Mouse (Mus musculus): ENCODE measurements around the gene Kyat3. TPM values are rescaled to one million over a fixed set of nuclear protein-coding genes. Genes with fewer than 3 reads are reported as not detected.

Kyat3 gene
- 10.8 and 14.1 TPM in 2 replicates for polyA plus RNA-seq (2015; fragmentation: Nextera tagmentation; extraction: Ambion mirVana)

DNA sequence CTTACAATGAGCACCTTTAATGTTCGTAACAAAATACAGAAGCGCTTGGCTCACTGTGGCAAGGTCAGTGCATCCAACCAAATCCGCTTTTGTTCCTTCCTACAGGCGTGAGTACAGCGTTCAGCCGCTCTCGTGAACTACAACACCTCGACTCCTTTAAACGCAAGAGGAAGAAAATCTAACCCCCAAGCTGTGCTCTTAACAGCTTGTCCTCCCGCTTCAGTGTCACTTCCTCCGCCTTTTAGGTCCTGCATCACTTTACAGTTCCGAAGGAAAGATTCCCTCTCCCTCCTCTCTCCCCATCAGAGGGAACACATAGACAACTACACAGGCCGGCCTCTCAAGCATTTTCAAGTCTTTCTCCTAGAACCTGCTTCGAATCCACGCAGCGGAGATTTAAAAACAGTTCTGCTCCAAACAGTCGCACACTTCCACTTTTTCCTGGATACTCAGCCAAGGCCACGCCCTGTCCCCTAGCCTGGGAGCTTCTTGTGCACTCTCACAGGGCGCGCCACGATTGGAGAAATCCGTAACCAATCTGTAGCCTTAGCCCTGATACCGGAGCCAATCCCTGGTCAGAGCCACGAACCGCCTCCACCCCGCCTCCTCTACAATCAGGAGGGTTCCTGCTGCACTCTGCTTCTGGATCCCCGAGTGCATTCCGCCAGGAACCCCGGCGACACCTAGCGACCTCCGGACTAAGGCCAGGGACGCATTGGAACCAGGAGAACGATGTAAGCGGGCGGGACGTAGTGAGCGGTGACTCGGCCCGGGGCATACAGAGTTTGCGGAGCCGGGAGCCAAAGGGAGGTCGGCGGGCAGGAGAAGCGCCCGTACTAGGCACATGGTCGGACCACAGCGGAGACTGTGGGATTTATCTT is at the start of gene Kyat3:
Kyat3 (plus strand) TSS at position 610 of the 881 bp plus-strand sequence.

DNA sequence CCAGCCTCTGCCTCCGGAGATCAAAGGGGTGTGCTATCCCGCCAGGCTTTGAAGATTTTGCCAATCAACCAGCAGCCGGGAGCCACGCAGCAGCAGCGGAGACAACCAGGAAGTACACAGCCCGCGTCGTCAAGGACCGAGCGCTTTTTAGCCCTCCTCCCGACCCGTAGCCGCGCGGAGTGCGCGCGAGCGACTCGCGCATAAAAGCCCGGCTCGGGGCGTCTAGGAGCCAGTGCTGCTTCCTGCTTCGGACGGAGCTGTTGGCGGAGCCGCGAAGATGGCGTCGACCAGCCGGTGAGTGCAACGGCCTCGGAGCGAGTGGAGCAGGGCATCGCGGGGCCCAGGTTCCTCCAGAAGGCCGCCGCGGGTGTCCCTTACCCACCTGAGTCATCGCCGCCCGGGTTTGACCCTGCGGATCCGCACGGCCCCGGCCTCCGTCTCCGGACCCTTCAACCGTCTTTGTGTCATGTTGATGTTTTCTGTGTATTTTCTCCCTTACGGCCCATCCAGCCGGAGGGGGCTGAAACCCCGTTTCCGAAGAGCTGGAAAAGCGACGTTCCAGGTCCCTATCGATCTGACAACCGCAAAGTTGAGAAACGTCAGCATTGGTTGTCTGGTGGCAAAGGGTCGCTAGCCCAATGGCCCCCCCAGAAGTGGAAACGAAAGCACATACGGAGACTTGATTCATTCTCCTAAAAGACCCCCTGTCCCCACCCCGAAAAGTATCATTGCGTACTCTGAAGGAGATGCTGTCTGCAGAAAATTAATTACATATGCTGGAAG is 64.3 kb downstream of the Kyat3 start, which contains the start of gene Gtf2b:
Gtf2b (plus strand) TSS at position 51 of the 783 bp plus-strand sequence.

Other genes with a start within 250 kb of the Kyat3 start
- 0.41 and 0.86 TPM in 2 replicates for gene Gbp5, start 207.1 kb upstream of the Kyat3 start, polyA plus RNA-seq (2015; fragmentation: Nextera tagmentation; extraction: Ambion mirVana)
- 9.5 and 15.4 TPM in 2 replicates for gene Gbp7, start 170.7 kb upstream of the Kyat3 start, polyA plus RNA-seq (2015; fragmentation: Nextera tagmentation; extraction: Ambion mirVana)
- gene Gbp3, start 141.0 kb upstream of the Kyat3 start, polyA plus RNA-seq (2015; fragmentation: Nextera tagmentation; extraction: Ambion mirVana): 9.7 and 11.6 TPM in 2 replicates
- not detected in 2 replicates for gene Gbp2b, start 106.2 kb upstream of the Kyat3 start, polyA plus RNA-seq (2015; fragmentation: Nextera tagmentation; extraction: Ambion mirVana)
- gene Gbp2, start 80.4 kb upstream of the Kyat3 start, polyA plus RNA-seq (2015; fragmentation: Nextera tagmentation; extraction: Ambion mirVana): 10.1 and 11.6 TPM in 2 replicates
- gene Gtf2b, start 64.0 kb downstream of the Kyat3 start, polyA plus RNA-seq (2015; fragmentation: Nextera tagmentation; extraction: Ambion mirVana): 137 and 157 TPM in 2 replicates
- 40.7 and 49.7 TPM in 2 replicates for gene Pkn2, start 181.0 kb downstream of the Kyat3 start, polyA plus RNA-seq (2015; fragmentation: Nextera tagmentation; extraction: Ambion mirVana)